Mouse (Mus musculus) midbrain, embryonic 16.5 days (tissue): ENCODE data around the gene Cypt3. TPM values are rescaled to one million over a fixed set of nuclear protein-coding genes. Genes with fewer than 3 reads are reported as not detected.

Source experiments
- ATAC-seq: fragments of 200-750 bp; cut with Nextera tagmentation; 2 replicates; pipeline ENCODE4 v1.8.0; 2017; ENCODE audit warnings: moderate TSS enrichment
- H3K27ac ChIP-seq: fragments of 300-500 bp; sonication (generic); 2 replicates; pipeline ENCODE4 v1.5.1; 2014; ENCODE audit warnings: mild to moderate bottlenecking, low read length, mixed read lengths
- H3K27me3 ChIP-seq: fragments of 300-500 bp; sonication (generic); 2 replicates; pipeline ENCODE4 v1.6.1; 2014; ENCODE audit warnings: low read depth, low read length, mixed read lengths; ENCODE audit not compliant: control insufficient read depth, insufficient read depth
- H3K36me3 ChIP-seq: fragments of 300-500 bp; sonication (generic); 2 replicates; pipeline ENCODE4 v1.6.1; 2014; ENCODE audit warnings: mild to moderate bottlenecking, low read length, moderate library complexity, mixed read lengths; ENCODE audit not compliant: control insufficient read depth, insufficient read depth
- H3K4me1 ChIP-seq: fragments of 300-500 bp; sonication (generic); 2 replicates; pipeline ENCODE4 v1.6.1; 2014; ENCODE audit warnings: mild to moderate bottlenecking, low read length, mixed read lengths; ENCODE audit not compliant: control insufficient read depth, insufficient read depth
- H3K4me2 ChIP-seq: fragments of 300-500 bp; sonication (generic); 2 replicates; pipeline ENCODE4 v1.6.1; 2014; ENCODE audit warnings: mild to moderate bottlenecking, low read length, mixed read lengths
- H3K4me3 ChIP-seq: fragments of 300-500 bp; sonication (generic); 2 replicates; pipeline ENCODE4 v1.5.1; 2014; ENCODE audit warnings: low read depth, mild to moderate bottlenecking, low read length, moderate library complexity, mixed read lengths
- H3K9ac ChIP-seq: fragments of 300-500 bp; sonication (generic); 2 replicates; pipeline ENCODE4 v1.6.1; 2014; ENCODE audit warnings: low read depth, low read length, mixed read lengths
- H3K9me3 ChIP-seq: fragments of 300-500 bp; sonication (generic); replicated peaks from 2 replicates; pipeline ENCODE4 v1.6.1; 2014; ENCODE audit warnings: mild to moderate bottlenecking, low read length, mixed read lengths; ENCODE audit not compliant: control insufficient read depth, poor library complexity, severe bottlenecking
- WGBS: fragments of 180-500 bp; shearing (Covaris S2); extraction: QIAGEN DNeasy Blood & Tissue Kit; methylation state at CpG from one replicate; pipeline ENCODE4 v1.1.7; 2014; 5-methylcytosine and 5-hydroxymethylcytosine counted together
- polyA plus RNA-seq: library from polyadenylated mRNA; unstranded; fragments of >200 nt; fragmentation: Nextera tagmentation; extraction: Ambion mirVana; gene quantifications from 2 replicates; pipeline ENCODE4 v1.2.1, GENCODE M21; 2015

The Cypt3 gene
- not detected in 2 replicates for polyA plus RNA-seq

DNA sequence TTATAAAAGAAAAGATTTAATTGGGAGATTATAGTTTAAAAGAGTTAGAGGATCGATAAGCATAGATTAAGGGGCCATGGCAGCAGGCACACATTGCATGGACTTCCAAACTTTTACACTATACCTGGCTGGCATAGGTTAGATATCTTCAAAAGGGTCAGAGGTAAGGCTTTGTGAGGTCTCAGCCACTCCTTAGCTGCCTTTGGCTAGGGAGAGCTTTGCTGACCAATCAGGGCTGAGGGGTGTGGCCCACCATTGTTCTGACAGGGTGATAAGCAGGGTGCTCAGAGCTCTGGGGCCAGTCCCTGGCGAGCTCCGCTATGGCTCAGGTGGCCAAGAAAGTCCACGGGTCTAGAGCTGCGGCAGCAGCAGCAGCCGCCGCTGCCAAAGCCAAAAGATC lies at the start of gene Cypt3:
TSS of gene Cypt3 (plus strand) at position 301 of the 400 bp plus-strand sequence.
- no peak for ATAC-seq
- Histone ChIP-seq H3K9ac (no peak within 1 kb of the TSS), H3K27ac (no peak within 1 kb of the TSS), H3K27me3 (no peaks in the 10 kb centered on the region), H3K4me1 (no peaks in the 10 kb centered on the region), H3K9me3 (no peaks in the 10 kb centered on the region), H3K4me3 (no peak within 1 kb of the TSS), H3K4me2 (no peak within 1 kb of the TSS), H3K36me3 (no peaks in the 10 kb centered on the region)
- 85% methylated on average over 7 of the region's 7 CpGs for WGBS

GRCm38 (mm10) chrX:153515491-153515890 lies 42.9 kb upstream of the Cypt3 start:
- Histone ChIP-seq H3K27ac (no peak overlapping the region), H3K9ac (no peak overlapping the region), H3K4me1 (no peaks in the 10 kb centered on the region), H3K36me3 (no peaks in the 10 kb centered on the region), H3K4me2 (no peak overlapping the region), H3K9me3 (no peaks in the 10 kb centered on the region), H3K4me3 (no peak overlapping the region), H3K27me3 (no peaks in the 10 kb centered on the region)
- ATAC-seq: no peak
- 87% methylated on average over 5 of the region's 5 CpGs for WGBS

- Histone ChIP-seq H3K27ac (no peak overlapping the region), H3K9ac (no peak overlapping the region), H3K4me1 (no peaks in the 10 kb centered on the region), H3K36me3 (no peaks in the 10 kb centered on the region), H3K4me2 (no peak overlapping the region), H3K4me3 (no peak overlapping the region), H3K27me3 (no peaks in the 10 kb centered on the region), H3K9me3 (no peaks in the 10 kb centered on the region)
- ATAC-seq: 0 out of 2 replicates have a peak, but pooled peaks have one; percentile 56
- WGBS: 21% methylated on average over 2 of the region's 2 CpGs
Measured at GRCm38 (mm10) chrX:153528399-153528798, 30.0 kb upstream of the Cypt3 start.

- no peaks in the 10 kb centered on the region for H3K4me1 ChIP-seq
- H3K9ac ChIP-seq: no peak overlapping the region
- H3K4me2 ChIP-seq: no peak overlapping the region
- 25% methylated on average over 2 of the region's 2 CpGs for WGBS
- H3K27me3 ChIP-seq: no peaks in the 10 kb centered on the region
- no peak overlapping the region for H3K27ac ChIP-seq
- no peaks in the 10 kb centered on the region for H3K9me3 ChIP-seq
- H3K36me3 ChIP-seq: no peaks in the 10 kb centered on the region
- no peak for ATAC-seq
- no peak overlapping the region for H3K4me3 ChIP-seq
Measured at GRCm38 (mm10) chrX:153556634-153557033, 1.8 kb upstream of the Cypt3 start.

DNA sequence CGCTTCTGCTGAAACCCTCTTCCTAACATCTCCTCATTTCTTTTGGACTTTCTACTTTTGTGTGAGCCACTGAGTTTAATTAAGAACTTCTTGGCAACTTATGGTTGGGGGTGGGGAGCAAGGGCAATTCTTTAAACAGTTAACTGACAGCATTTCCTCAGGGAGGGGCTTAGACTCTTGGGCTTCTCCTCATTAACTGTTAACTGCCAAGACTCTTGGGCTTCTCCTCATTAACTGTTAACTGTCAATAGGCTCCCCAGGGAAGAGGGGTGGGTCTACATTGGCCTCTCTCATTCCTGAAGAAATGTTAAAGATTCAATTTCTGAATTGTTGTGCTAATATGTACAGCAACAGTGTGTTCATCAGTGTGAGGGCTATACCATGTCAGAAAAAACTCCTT lies 6.3 kb downstream of the Cypt3 start:
- no peak for ATAC-seq
- 81% methylated on average over 1 of the region's 1 CpGs for WGBS
- H3K36me3 ChIP-seq: no peaks in the 10 kb centered on the region

GRCm38 (mm10) chrX:153599583-153599982 lies 41.2 kb downstream of the Cypt3 start:
- WGBS: 65% methylated on average over 2 of the region's 2 CpGs
- Histone ChIP-seq H3K36me3 (no peaks in the 10 kb centered on the region), H3K9ac (no peak overlapping the region), H3K4me3 (no peak overlapping the region), H3K9me3 (no peaks in the 10 kb centered on the region), H3K27ac (no peak overlapping the region), H3K4me2 (no peak overlapping the region), H3K4me1 (no peaks in the 10 kb centered on the region), H3K27me3 (no peaks in the 10 kb centered on the region)
- ATAC-seq: no peak

More for the DNA sequence above, 6.3 kb downstream of the Cypt3 start:
- no peaks in the 10 kb centered on the region for H3K9me3 ChIP-seq
- no peak overlapping the region for H3K27ac ChIP-seq
- H3K4me1 ChIP-seq: no peaks in the 10 kb centered on the region
- H3K4me2 ChIP-seq: no peak overlapping the region
- no peaks in the 10 kb centered on the region for H3K27me3 ChIP-seq
- H3K4me3 ChIP-seq: no peak overlapping the region
- H3K9ac ChIP-seq: no peak overlapping the region

Other genes with a start within 250 kb of the Cypt3 start
- 50.4 and 51.9 TPM in 2 replicates for gene Ubqln2, start 60.4 kb upstream of the Cypt3 start, polyA plus RNA-seq
- 3.4 and 4.4 TPM in 2 replicates for gene Kctd12b, start 137.8 kb downstream of the Cypt3 start, polyA plus RNA-seq
- gene Nbdy, start 165.0 kb downstream of the Cypt3 start, polyA plus RNA-seq: 155 and 164 TPM in 2 replicates